Mouse (Mus musculus): Measurements from ENCODE around the gene Ubxn2a. TPM values are rescaled to one million over a fixed set of nuclear protein-coding genes. Genes with fewer than 3 reads are reported as not detected.
A peak's percentile ranks its signal among the peaks of the same experiment; 100 is the strongest.
"Not testable (repeated sequence)": the region's sequence is repeated elsewhere in the genome, so short reads cannot be mapped to it uniquely, and the experiment has no call there.

Gene Ubxn2a
- total RNA-seq (2017): 45.1 and 78.5 TPM in 2 replicates

DNA sequence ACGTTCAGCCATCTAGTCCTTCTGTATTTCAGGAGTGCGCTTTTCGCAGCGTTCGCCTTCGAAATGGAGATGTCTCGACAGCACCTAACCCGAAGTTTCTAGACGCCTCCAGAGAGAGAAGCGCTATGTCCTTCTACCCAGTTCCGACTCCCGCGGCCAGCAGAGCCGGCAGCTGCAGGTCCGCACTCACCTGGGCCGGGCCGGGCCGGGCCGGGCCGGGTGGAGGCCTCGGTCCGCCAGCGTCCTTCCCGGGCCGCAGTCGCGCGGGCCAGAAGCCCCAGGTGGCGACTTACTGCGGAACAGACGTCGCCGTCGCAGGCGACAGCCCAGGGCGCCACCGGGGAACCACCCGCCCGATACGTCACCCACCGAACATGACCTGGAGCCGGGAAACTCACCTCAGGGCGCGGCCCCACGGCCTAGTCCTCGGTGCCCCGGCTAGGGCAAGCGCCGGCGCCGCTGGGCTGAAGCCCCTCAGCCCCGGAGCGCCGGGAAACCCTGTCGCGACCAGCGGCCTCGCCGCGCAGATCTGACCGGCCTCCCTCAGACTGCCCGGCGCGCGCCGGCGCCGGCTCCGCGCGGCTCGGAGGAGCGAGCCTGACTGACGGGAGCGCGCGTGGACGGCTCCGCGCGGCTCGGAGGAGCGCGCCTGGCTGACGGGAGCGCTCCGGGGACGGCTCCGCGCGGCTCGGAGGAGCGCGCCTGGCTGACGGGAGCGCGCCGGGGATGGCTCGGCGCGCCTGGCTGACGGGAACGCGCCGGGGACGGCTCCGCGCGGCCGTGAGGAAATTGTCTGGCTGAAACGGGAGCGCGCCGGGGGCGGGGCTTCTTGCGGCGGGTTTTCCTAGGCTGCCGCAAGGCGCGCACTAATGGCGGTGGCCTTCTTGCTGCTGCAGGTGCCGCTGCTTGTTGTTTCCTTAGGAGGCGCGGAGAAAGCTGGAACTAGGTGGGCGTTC lies at the start of gene Ubxn2a:
Ubxn2a (minus strand) TSS at position 755 of the 956 bp plus-strand sequence.
- peak; percentile 82 for ATAC-seq (replicated peaks; ENCODE audit: low read depth, poor library complexity, severe bottlenecking)

DNA sequence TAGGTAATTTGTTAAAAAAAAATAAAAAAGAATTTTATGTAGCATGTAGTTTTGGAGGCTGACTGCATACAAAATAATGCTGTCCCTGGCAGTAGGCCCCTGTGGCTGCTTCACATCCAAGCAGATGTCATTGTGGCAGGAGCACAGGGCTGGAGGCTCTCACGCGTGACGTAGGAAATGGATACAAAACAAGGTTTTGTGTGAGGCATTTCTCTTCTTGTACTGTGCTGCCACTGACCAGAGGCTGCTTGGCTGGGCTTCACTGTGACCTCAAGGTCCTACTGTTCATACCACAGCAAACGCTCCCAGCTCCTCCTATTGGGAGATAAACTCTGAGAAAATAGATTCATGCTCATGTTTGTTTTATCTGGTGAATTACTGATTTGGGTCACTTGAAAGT lies 45.7 kb upstream of the Ubxn2a start:
- ATAC-seq (replicated peaks; ENCODE audit: low read depth, poor library complexity, severe bottlenecking): no peak

DNA sequence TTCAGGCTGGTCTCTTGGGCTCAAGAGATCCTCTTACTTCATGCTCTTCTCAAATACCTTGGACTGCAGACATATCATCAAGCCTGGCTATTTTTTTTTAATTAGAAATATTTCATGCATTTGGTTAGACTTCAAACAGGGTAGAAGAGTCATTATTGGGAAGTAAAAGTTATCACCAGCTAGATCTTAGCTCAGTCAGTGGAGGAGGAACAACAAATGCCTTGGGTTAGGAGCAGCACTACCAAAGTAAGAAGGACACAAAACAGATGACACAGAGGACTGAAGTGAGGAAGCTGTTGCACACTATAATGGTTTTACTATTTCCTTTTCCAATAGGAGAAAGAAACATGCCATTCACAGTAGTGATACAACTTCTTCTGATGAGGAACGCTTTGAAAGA lies 44.8 kb upstream of the Ubxn2a start:
- no peak for ATAC-seq (replicated peaks; ENCODE audit: low read depth, poor library complexity, severe bottlenecking)

DNA sequence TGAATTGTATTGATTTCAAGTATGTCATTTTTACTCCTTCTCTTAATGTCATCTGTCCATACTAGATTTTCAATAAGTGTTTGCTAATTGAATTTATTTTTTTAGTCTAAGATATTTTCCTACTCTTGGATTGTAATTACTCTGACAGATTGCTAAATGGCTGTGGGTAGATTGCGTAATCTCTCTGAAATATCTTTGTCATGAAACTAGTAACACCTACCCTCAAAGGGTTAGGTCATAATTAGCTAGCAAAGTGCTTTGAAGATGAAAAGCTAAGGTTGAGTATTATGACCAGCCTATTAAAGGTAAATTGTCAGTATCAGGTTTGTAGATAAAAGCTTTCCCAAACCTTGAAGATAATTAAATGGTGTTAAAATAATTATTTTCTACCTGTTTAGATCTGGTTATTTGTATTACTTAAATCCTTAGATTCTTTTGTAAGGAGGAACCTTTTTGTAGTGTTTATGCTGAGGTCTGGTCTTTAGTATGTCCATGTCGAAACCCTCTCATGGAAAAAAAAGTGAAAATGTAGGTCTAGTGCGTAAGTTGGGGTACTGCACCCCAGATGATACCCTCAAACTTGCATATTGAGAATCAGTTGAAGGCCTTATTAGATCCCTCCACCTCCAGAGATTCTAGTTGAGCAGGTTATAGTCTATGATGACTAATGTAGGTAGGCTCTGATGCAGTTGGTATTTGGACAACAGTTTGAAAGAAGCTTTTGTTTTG lies 23.5 kb upstream of the Ubxn2a start:
- 0 out of 2 replicates have a peak, but pooled peaks have one; percentile 50 for ATAC-seq (replicated peaks; ENCODE audit: low read depth, poor library complexity, severe bottlenecking)

DNA sequence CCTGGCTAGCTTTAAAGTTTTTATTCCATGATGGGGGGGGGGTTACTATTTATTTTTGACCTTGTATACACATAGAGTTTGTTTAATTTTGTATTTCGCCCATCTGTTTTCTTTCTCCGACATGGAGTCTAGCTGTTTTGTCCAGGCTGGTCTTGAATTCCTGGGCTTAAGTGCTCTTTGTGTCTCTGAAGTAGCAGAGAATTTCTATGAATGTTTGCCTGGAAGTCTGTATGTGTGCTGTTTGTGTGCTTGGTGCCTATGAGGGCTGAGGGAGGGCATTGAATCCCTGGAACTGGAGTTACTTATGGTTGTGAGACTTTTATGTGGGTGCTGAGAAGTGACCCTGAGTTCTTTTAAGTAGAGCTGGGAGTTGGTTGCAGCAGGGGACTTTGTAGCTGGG lies 20.7 kb upstream of the Ubxn2a start:
- ATAC-seq (replicated peaks; ENCODE audit: low read depth, poor library complexity, severe bottlenecking): no peak

DNA sequence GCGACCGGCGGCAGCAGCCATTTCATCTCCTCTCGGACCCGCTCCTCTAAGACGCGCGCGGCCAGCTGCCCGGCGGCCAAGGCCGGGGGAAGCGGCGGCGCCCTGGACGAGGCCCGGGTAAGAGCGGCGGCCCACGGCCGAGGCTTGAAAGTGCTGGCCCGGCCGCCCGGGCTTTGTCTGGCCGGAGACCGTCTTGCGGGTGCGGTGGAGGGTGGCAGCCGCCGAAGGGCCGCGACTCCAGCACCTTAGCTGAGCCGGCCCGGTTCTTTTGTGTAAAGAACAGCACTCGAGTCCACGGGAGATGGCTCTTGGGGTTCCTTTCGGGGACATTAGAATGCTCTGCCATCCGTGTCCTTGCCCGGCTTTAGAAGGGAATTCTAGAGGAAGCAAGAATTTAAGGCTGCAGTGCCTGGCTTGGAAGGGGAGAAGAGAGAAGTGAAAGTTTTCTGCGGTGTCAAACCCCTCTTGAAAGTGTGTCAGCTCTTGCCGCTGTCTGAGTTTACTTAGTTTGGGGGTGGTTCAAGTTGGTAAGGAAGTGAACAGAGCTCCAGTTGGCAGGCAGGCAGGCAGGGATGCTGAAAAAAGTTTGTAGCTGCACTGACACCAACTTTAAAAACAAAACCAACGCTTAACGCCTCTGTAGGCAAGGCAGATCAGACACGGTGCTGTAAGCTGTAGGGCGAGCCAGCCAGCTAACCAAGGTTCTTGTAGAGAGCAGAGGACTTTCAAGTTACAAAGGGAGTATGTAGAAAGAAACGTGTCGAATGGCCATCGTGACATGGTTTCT lies 10.5 kb upstream of the Ubxn2a start:
- ATAC-seq (replicated peaks; ENCODE audit: low read depth, poor library complexity, severe bottlenecking): peak; percentile 75

DNA sequence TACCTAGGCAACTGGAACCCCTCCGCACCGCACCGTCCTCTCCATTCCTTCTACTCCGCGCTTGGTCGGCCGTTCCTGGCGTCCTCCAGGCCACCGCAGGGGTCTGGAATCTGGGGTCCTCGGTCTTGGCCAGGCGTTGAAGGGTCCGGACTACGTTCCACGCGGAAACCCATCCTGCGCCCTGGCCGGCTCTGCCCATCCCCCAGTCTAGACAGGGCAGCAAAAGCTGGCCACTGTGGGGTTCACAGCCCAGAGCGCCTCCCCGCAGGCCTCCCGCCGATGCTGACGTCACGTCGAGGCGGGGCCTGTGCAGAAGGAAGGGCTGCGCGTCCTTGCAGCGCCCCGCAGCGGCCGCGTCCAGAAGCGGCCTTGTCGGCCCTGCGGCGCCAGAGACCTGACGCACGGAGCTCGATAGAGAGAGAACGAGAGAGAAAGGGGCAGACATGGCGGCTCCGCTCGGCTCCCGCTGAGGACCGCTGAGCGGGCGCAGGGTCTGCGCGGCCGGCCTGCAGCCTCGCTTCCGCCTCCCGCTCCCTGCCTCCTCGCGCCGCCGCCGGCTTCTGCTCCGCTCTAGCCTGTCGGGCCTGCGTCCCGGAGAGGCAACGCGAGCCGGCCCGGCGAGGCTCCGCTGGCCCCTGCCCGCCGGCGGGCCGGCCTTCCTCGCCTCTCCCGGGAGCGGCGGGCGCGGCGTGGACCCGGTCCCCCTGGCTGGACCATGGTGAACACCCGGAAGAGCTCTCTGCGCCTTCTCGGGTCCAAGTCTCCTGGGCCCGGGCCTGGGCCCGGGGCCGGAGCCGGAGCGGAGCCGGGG lies 9.7 kb upstream of the Ubxn2a start, which contains the start of gene Atad2b:
Atad2b (plus strand) TSS at position 360 of the 811 bp plus-strand sequence.
- ATAC-seq (replicated peaks; ENCODE audit: low read depth, poor library complexity, severe bottlenecking): peak; percentile 81

DNA sequence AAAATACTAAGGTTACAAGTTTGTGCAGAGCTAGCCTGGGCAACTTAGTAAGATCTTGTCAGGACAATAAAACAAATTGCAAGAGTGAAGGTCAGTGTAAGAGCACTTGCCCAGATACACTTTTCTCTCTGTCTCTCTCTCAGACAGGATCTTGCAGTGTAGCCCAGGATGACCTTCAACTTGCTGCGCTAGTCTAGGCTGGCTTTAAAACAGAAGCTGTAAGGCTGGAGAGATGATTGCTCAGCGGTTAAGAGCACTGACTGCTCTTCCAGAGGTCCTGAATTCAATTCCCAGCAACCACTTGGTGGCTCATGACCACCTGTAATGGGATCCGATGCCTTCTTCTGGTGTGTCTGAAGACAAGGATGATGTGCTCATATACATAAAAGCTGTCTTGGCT lies 7.4 kb upstream of the Ubxn2a start:
- ATAC-seq (replicated peaks; ENCODE audit: low read depth, poor library complexity, severe bottlenecking): no peak

DNA sequence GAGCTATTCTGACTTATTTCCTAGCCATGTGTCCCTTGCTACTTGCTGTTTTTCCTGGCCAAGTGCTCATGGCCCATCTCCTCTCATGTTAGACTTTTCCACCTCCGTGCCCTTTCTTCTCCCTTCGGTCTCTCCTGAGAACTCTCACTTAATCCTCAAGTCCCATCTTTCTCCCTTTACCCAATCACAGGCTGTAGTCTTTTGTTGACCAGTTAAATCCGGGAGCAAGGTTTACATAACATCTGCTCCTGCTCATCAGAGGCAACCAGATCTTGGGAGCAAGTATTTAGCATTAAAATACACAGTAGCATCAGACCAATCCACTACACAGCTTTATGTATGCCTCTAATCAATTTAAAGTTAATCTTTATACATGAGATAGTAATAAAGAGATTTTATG lies 6.9 kb upstream of the Ubxn2a start:
- ATAC-seq (replicated peaks; ENCODE audit: low read depth, poor library complexity, severe bottlenecking): no peak

DNA sequence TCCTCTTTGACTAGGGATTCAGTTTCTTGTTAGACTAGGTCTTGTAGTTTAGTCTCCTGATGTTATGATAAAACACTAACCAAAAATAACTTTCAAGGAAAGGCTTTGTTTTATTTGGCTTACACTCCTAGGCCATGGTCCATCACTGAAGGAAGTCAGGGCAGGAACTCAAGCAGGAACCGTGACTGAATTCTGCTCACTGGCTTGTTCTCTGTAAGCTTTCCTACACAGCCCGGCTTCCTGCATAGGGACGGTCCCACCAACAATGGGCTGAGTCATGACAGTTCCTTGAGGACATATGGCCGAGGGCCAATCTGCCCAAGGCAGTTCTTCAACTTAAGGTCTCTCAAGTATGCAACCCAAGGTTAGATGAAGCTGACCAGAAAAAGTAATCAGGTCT lies 4.2 kb upstream of the Ubxn2a start:
- ATAC-seq (replicated peaks; ENCODE audit: low read depth, poor library complexity, severe bottlenecking): no peak

DNA sequence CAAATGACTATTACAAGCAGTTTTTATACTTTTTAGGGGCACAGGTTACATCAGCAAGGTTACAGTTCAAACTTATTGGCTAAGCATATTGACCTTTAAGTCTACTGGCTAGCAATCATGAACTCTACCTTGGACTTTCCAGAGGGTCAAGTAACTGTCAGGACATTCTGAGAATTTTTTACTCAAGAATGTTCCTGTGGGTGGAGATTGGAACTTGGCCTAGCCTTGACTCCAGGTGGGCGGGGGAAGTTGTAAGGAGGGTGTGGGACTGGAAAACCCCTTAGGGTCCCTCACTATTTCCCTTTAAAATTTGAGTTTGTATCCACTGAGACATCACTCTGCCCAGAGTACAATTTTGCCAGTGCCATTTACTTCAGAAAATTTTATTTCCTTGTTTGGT lies 3.0 kb upstream of the Ubxn2a start:
- ATAC-seq (replicated peaks; ENCODE audit: low read depth, poor library complexity, severe bottlenecking): not testable (repeated sequence)

DNA sequence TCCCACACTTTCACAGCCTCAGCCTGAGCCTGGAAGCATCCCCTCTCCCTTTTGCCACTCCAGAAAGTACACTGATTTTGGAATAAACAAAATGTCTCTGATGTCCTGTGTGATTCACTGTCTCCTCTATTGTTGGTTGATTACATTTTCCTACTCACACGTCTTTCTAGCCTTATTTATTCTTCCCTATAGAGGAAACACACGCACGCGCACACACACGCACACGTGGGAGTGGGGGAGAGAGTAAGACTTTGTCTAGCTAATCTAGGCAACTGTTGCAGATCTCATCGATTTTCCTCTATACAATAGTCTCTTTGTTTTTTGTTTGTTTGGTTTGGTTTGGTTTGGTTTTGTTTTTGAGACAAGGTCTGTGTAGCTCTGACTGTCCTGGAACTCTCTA lies 886 bp upstream of the Ubxn2a start:
- no peak for ATAC-seq (replicated peaks; ENCODE audit: low read depth, poor library complexity, severe bottlenecking)

DNA sequence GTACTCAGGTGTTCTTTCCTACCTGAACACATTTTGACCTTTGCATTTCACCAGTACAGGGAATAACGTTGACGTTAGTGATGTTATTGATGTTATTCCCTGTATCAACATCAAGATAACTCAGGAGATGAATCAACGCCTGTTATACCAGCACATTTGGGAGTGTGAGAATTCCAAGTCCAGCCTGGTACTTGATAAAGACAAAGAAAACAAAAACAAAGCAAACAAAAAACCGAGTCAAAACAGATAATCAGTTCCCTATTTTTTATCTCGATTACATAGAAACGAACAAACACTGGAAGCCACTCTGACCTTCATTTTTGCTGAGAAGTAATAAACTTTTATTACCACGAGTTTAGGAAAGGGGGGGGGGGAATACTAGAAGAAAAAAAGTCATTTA lies 1.0 kb downstream of the Ubxn2a start:
- no peak for ATAC-seq (replicated peaks; ENCODE audit: low read depth, poor library complexity, severe bottlenecking)

DNA sequence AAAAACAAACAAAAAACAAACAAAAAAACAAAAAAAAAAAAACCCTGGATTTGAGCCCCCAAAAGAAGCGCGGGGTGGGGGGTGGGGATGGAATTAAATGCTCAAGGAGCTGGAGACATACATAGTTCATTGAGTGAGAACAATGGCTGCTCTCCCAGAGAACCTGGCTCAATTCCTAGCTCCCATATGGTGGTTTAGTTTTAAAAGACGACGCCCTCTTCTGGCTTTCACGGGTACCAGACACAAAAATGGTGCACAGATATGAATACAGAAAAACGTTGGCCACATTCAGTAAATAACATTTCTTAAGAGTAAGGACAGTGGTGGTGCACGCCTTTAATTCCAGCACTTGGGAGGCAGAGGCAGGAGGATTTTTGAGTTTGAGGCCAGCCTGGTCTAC lies 1.6 kb downstream of the Ubxn2a start:
- ATAC-seq (replicated peaks; ENCODE audit: low read depth, poor library complexity, severe bottlenecking): no peak

DNA sequence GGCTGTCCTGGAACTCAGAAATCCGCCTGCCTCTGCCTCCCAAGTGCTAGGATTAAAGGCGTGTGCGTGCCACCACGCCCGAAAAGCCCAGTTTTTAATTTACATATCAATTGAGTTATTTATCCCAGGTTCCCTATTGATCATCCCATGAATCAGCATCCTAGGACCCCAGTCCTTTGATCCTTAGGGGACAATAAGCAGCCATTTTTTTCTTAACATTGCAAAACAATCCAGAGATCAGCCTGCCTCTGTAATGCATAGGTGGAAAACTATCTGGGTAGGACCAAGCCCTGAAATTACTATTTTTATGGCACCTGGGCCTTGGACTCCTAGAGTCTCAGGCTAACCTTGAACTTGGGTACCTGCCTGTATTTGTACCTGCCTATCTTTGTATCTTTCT lies 9.5 kb downstream of the Ubxn2a start:
- no peak for ATAC-seq (replicated peaks; ENCODE audit: low read depth, poor library complexity, severe bottlenecking)

DNA sequence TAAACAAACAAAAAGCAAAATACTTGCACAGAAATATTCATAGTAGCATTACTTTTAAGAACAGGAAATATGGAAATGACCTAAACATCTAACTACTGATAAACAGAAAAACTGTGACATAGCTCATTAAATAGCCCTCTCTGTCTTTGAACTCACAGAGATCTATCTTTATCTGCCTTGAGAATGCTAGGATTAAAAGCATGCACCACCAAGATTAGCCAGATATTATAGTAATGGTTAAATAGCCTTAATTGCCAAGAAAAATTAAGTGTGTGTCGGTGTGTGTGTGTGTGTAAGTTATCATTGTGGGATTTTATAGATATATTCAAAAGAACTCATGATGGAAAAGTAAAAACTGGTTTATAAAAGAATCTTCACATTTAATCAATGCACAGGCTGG lies 17.6 kb downstream of the Ubxn2a start:
- ATAC-seq (replicated peaks; ENCODE audit: low read depth, poor library complexity, severe bottlenecking): no peak

DNA sequence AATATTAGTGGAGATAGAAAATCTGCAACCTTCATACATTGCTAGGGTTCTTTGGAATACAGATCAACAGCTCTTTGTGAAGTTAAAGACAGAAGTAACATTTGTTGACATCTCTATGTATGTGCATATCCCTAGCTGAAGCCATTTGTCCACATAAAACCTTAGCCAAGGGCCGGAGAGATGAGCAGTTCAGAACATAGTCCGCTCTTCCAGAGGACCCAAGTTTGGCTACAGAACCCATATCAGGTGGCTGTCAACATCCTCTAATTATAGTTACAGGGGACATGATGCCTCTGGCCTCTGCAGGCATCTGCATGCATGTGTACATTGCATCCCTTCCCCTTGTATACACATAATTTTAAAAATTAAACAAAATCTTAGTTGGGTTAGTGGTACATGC lies 18.3 kb downstream of the Ubxn2a start:
- no peak for ATAC-seq (replicated peaks; ENCODE audit: low read depth, poor library complexity, severe bottlenecking)

DNA sequence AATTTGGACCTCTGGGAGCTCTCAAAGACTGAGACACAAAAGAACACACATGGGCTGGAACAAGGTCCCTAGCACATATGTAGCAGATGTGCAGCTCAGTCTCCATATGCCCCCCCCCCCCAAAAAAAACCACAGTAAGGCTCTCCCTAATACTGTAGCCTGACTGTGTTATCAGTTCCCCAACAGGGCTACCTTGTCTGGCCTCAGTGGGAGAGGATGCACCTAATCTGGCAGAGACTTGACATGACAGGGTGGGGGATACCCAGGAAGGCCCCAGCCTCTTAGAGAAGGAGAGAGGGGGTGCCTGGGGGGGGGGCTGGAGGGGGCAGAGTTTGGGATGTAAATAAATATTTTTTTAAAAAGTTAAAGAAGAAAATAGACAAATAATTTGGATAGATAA lies 18.8 kb downstream of the Ubxn2a start:
- no peak for ATAC-seq (replicated peaks; ENCODE audit: low read depth, poor library complexity, severe bottlenecking)

DNA sequence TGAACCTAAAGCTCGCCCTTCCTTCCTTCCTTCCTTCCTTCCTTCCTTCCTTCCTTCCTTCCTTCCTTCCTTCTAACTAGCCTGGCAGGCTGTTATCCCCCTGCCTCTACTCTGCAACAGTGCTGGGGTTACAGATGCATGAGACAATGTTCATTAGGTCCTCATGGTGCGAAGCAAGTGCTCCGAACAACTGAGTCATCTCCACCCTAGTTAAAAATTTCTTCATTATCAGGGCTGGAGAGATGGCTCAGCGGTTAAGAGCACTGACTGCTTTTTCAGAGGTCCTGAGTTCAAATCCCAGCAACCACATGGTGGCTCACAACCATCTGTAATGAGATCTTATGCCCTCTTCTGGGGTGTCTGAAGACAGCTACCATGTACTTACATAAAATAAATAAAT lies 20.9 kb downstream of the Ubxn2a start:
- ATAC-seq (replicated peaks; ENCODE audit: low read depth, poor library complexity, severe bottlenecking): not testable (repeated sequence)

DNA sequence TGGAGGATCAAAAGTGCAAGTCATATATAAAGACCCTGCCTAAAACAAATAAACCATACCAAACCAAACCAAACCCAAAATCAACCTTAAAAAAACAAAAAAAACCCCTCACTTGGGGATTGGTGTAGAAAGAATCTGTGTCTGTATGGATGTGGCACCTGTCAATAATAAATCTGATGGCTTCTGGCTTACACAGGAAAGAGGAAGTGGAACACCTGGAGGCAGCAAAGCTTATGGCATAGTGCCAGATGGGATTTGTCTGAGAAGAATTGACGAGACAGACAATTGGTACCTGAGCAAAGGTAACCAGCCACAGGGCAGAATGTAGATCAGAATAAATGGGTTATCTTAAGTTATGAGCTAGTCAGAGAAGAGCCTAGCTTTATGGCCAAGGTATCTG lies 22.4 kb downstream of the Ubxn2a start:
- ATAC-seq (replicated peaks; ENCODE audit: low read depth, poor library complexity, severe bottlenecking): no peak
